Mouse (Mus musculus) adrenal gland, postnatal 0 days (tissue): Measurements from ENCODE around the gene Pir. TPM values are rescaled to one million over a fixed set of nuclear protein-coding genes. Genes with fewer than 3 reads are reported as not detected.

ENCODE experiments used
- polyA plus RNA-seq: library from polyadenylated mRNA; unstranded; fragments of >200 nt; fragmentation: Nextera tagmentation; extraction: Ambion mirVana; gene quantifications from 2 replicates; pipeline ENCODE4 v1.2.1, GENCODE M21; 2015

The Pir gene
- 16.5 and 20.6 TPM in 2 replicates for polyA plus RNA-seq

DNA sequence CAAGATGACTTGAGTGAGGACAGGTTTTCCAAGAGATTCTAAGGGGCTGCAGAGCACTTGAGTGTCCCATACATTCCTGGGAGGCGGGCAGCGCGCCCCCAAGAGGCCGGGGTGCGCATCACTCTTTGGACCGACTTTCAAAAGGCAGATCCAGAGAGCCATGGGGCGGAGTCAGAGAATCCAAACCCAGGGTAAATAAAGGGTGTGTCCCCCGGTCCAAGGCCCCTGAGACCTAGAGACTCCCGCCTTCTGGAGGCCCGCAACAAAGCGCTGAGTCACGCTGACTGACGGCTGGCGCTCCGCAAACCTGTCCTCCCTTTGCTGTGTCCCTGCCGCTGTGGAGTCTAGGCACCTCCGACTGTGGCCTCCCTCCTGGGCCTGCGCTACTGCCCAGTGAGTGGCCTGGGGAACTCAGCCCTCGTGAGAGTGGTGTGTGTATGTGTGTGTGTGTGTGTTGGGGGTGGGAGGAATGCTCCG is at the start of gene Pir:
Pir (plus strand) TSS at position 87 of the 477 bp plus-strand sequence.

DNA sequence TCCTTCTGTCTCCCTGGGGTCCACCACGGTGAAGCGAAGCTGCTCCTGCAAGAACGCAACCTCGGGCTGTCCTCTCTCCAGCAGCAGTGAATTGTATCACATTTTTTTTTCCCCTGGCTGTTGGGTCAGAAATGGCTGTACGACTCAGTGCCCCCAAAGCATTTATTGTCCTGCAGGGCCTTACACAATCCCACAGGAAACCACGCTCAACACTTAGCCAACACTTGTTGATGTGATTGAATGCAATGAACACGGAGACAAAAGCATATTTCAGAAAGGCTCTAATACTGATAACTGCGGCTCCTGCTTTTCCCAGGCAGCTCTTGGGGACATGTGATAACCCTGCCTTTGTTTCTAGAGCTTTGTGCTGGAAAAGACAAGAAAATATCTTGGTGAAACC is 11.1 kb upstream of the Pir start, which contains the start of gene Bmx:
Bmx (minus strand) TSS at position 137 of the 400 bp plus-strand sequence.

DNA sequence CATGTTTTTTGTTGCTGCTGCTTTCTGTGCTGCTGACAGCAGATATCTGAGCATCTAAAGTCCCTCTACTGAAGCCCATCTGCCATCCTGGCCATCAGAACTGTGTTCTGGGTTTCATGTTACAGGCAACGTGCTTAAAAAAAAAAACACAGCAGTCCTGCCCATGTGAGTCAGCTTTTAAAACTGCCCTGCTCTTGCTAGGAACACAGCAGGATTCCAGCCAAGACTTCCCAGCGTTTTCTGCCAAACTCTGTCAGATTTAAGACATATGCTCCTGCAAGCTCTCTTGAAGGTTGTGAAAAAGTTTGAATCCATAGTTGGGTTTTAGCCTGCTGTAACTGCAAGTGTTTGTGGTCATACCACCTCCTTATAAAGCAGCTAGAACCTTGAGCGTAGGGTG is 103.9 kb downstream of the Pir start, which contains the start of gene Vegfd:
Vegfd (plus strand) TSS at position 298 of the 400 bp plus-strand sequence.

DNA sequence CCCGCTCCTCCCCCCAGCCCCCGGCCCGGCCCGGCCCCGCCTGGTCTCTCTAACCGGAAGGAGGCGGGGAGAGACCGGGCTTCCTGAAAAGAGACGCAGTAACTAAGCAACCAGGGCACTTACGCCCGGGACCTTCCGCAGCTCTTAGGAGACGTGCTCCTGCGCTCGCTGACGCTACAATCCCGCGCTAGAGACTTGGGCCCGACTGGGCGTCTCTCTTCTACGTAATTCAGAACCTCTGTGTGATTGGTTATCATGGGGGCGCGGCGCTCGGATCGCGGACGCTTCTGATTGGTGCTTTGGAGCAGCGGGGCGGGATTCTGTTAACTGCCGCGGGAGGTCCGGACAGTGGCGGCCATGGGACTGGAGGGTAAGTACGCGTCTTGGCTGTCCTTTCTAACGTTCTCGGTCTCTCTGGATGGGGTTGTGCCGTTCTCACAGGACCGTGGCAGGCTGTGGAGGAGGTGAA is 150.3 kb downstream of the Pir start, which contains the start of gene Piga:
Piga (plus strand) TSS at position 317 of the 469 bp plus-strand sequence.

Other genes starting within 250 kb of the Pir start
- 0.58 and 1.1 TPM in 2 replicates for gene Car5b, start 241.4 kb upstream of the Pir start, polyA plus RNA-seq
- gene Siah1b, start 192.9 kb upstream of the Pir start, polyA plus RNA-seq = 11.8 and 13.4 TPM in 2 replicates
- gene Cltrn, start 180.5 kb upstream of the Pir start, polyA plus RNA-seq = 1.4 TPM in 2 replicates
- 80.0 and 110 TPM in 2 replicates for gene Ace2, start 130.0 kb upstream of the Pir start, polyA plus RNA-seq
- gene Bmx, start 11.2 kb upstream of the Pir start, polyA plus RNA-seq = 1.3 and 1.4 TPM in 2 replicates
- 23.8 and 26.9 TPM in 2 replicates for gene Vegfd, start 104.0 kb downstream of the Pir start, polyA plus RNA-seq
- gene Piga, start 150.4 kb downstream of the Pir start, polyA plus RNA-seq = 3.9 and 6.0 TPM in 2 replicates
- 0.50 and 1.3 TPM in 2 replicates for gene Asb11, start 167.6 kb downstream of the Pir start, polyA plus RNA-seq
- 0.47 and 1.3 TPM in 2 replicates for gene Asb9, start 237.0 kb downstream of the Pir start, polyA plus RNA-seq